Mouse (Mus musculus) embryonic facial prominence, embryonic 11.5 days (tissue): ENCODE measurements at regions not wholly inside any gene's neighbourhood (a gene's known extent, or its start where the extent isn't known, plus 50 kb on each side); places are given as distances from the start of the nearest gene placed in this dataset.

Source experiments
- ATAC-seq: fragments of 200-750 bp; cut with Nextera tagmentation; replicated peaks from 2 replicates; pipeline ENCODE4 v1.8.0; 2017; ENCODE audit warnings: low read depth; ENCODE audit not compliant: insufficient number of reproducible peaks, low FRiP score, low TSS enrichment
- DNase-seq: peaks from one replicate; pipeline ENCODE4 v3.0.0-alpha.2; 2015; ENCODE audit warnings: low spot score
- H3K27ac ChIP-seq: fragments of 300-500 bp; sonication (generic); replicated peaks from 2 replicates; pipeline ENCODE4 v1.5.1; 2014; ENCODE audit warnings: mild to moderate bottlenecking, low read depth, low read length, control low read depth
- H3K27me3 ChIP-seq: fragments of 300-500 bp; sonication (generic); 2 replicates; pipeline ENCODE4 v1.6.1; 2014; ENCODE audit warnings: mild to moderate bottlenecking, low read length, moderate library complexity, mixed read lengths; ENCODE audit not compliant: control insufficient read depth, insufficient read depth
- H3K36me3 ChIP-seq: fragments of 300-500 bp; sonication (generic); replicated peaks from 2 replicates; pipeline ENCODE4 v1.6.1; 2014; ENCODE audit warnings: low read depth, mild to moderate bottlenecking, low read length, moderate library complexity, mixed read lengths; ENCODE audit not compliant: control insufficient read depth, insufficient read depth
- H3K4me1 ChIP-seq: fragments of 300-500 bp; sonication (generic); 2 replicates; pipeline ENCODE4 v1.6.1; 2014; ENCODE audit warnings: low read length, mixed read lengths; ENCODE audit not compliant: control insufficient read depth, insufficient read depth
- H3K4me2 ChIP-seq: fragments of 300-500 bp; sonication (generic); 2 replicates; pipeline ENCODE4 v1.6.1; 2014; ENCODE audit warnings: low read depth, mild to moderate bottlenecking, control low read depth, low read length, moderate library complexity
- H3K4me3 ChIP-seq: fragments of 300-500 bp; sonication (generic); 2 replicates; pipeline ENCODE4 v1.5.1; 2014; ENCODE audit warnings: low read depth, low read length, control low read depth
- H3K9ac ChIP-seq: fragments of 300-500 bp; sonication (generic); replicated peaks from 2 replicates; pipeline ENCODE4 v1.6.1; 2014; ENCODE audit warnings: mild to moderate bottlenecking, control low read depth, low read length
- H3K9me3 ChIP-seq: fragments of 300-500 bp; sonication (generic); replicated peaks from 2 replicates; pipeline ENCODE4 v1.6.1; 2016; ENCODE audit warnings: mild to moderate bottlenecking, low read length, inconsistent platforms, mixed read lengths; ENCODE audit not compliant: control insufficient read depth
- WGBS: fragments of 180-500 bp; shearing (Covaris S2); extraction: QIAGEN DNeasy Blood & Tissue Kit; methylation state at CpG from one replicate; pipeline ENCODE4 v1.1.7; 2014; 5-methylcytosine and 5-hydroxymethylcytosine counted together

- Histone ChIP-seq H3K9me3 (no peaks in the 10 kb centered on the region), H3K36me3 (no peaks in the 10 kb centered on the region), H3K4me1 (no peaks in the 10 kb centered on the region), H3K4me3 (no peak overlapping the region), H3K27ac (no peak overlapping the region), H3K9ac (no peak overlapping the region), H3K27me3 (no peaks in the 10 kb centered on the region), H3K4me2 (no peak overlapping the region)
- DNase-seq (peak; percentile 37), ATAC-seq (0 out of 2 replicates have a peak, but pooled peaks have one; percentile 29)
- WGBS: 60% methylated on average over 14 of the region's 14 CpGs
These were observed 63.6 kb upstream of the Otx2 start for GRCm38 (mm10) chr14:48736969-48737860.

- H3K9ac ChIP-seq: no peak overlapping the region
- H3K9me3 ChIP-seq: no peaks in the 10 kb centered on the region
- ATAC-seq (no peak), DNase-seq (no peak)
- WGBS: 75% methylated on average over 6 of the region's 6 CpGs
- no peak overlapping the region for H3K4me3 ChIP-seq
- H3K4me1 ChIP-seq: no peaks in the 10 kb centered on the region
- H3K36me3 ChIP-seq: no peaks in the 10 kb centered on the region
- H3K27me3 ChIP-seq: no peaks in the 10 kb centered on the region
- H3K27ac ChIP-seq: no peak overlapping the region
- no peak overlapping the region for H3K4me2 ChIP-seq
These were observed 62.6 kb upstream of the Otx2 start for GRCm38 (mm10) chr14:48736211-48736610.

- DNase-seq (no peak), ATAC-seq (no peak)
- 92% methylated on average over 2 of the region's 2 CpGs for WGBS
- Histone ChIP-seq H3K36me3 (no peaks in the 10 kb centered on the region), H3K4me3 (no peak overlapping the region), H3K27me3 (no peaks in the 10 kb centered on the region), H3K9me3 (no peaks in the 10 kb centered on the region), H3K4me2 (no peak overlapping the region), H3K4me1 (no peaks in the 10 kb centered on the region), H3K9ac (no peak overlapping the region), H3K27ac (no peak overlapping the region)
These were observed 56.4 kb upstream of the Otx2 start for GRCm38 (mm10) chr14:48729996-48730395.
